Mouse (Mus musculus) CH12.LX (cell line): Measurements from ENCODE around the gene Pdlim5. TPM values are rescaled to one million over a fixed set of nuclear protein-coding genes. Genes with fewer than 3 reads are reported as not detected.

Source experiments
- DNase-seq: peaks from one replicate; pipeline ENCODE4 v3.0.0-alpha.2; 2013; ENCODE audit errors: extremely low read depth
- H3K27ac ChIP-seq: 2 replicates; pipeline ENCODE4 v1.5.1; 2012; ENCODE audit warnings: low read depth, mild to moderate bottlenecking, control low read depth, moderate library complexity; ENCODE audit not compliant: insufficient read depth
- H3K27me3 ChIP-seq: replicated peaks from 2 replicates; pipeline ENCODE3; 2012; ENCODE audit warnings: inconsistent platforms
- H3K36me3 ChIP-seq, 2 experiments: replicated peaks in 1 of 2; 2 replicates each; pipeline versions ENCODE3 to v1.6.1; 2012; ENCODE audit warnings: inconsistent platforms in 1 of 2, low read length in 1 of 2, mild to moderate bottlenecking in 1 of 2, mixed read lengths in 1 of 2, moderate library complexity in 1 of 2; ENCODE audit not compliant: control insufficient read depth in 1 of 2, insufficient read depth in 1 of 2
- H3K4me1 ChIP-seq, 2 experiments: 2 replicates each; pipeline ENCODE4 v1.6.1; 2012; ENCODE audit warnings: inconsistent platforms in 1 of 2, moderate library complexity in 1 of 2; ENCODE audit not compliant: insufficient read depth in 2 of 2, control insufficient read depth in 1 of 2
- H3K4me2 ChIP-seq: 2 replicates; pipeline ENCODE4 v1.6.1; 2012; ENCODE audit warnings: low read depth, mild to moderate bottlenecking, control low read depth; ENCODE audit not compliant: poor library complexity, insufficient read depth, severe bottlenecking
- H3K4me3 ChIP-seq, 3 experiments: fragments of 150-350 bp in 1 of 3; sonication (generic) in 1 of 3; replicated peaks in 1 of 3; 2 replicates each; pipeline versions ENCODE3 to v1.5.1; 2011 to 2012; ENCODE audit warnings: low read depth in 2 of 3, low read length in 2 of 3, mild to moderate bottlenecking in 2 of 3, moderate library complexity in 2 of 3, control low read depth in 1 of 3, improper control_type of control experiment in 1 of 3, inconsistent platforms in 1 of 3, mixed read lengths in 1 of 3; ENCODE audit not compliant: poor library complexity in 1 of 3
- H3K79me2 ChIP-seq: replicated peaks from 2 replicates; pipeline ENCODE4 v1.6.1; 2012; ENCODE audit warnings: mild to moderate bottlenecking, moderate library complexity; ENCODE audit not compliant: control insufficient read depth, poor library complexity, insufficient read depth, severe bottlenecking; ENCODE audit errors: extremely low read depth
- H3K9ac ChIP-seq: 2 replicates; pipeline ENCODE4 v1.6.1; 2012; ENCODE audit warnings: low read depth, mild to moderate bottlenecking, control low read depth, moderate library complexity; ENCODE audit not compliant: insufficient read depth
- H3K9me3 ChIP-seq: replicated peaks from 2 replicates; pipeline ENCODE3; 2012; ENCODE audit warnings: low read length, inconsistent platforms, mixed read lengths
- BHLHE40 ChIP-seq: IDR thresholded peaks from 2 replicates; pipeline ENCODE4 v1.6.1; 2011; ENCODE audit warnings: mild to moderate bottlenecking, low read depth, low read length, improper control_type of control experiment
- CHD1 ChIP-seq: IDR thresholded peaks from 2 replicates; pipeline ENCODE4 v1.6.1; 2012; ENCODE audit warnings: low read depth, low read length, improper control_type of control experiment, inconsistent platforms
- CHD2 ChIP-seq: IDR thresholded peaks from 2 replicates; pipeline ENCODE4 v1.6.1; 2011; ENCODE audit warnings: low read length, improper control_type of control experiment
- CTCF ChIP-seq, 2 experiments: IDR thresholded peaks in 1 of 2; conservative IDR thresholded peaks in 1 of 2; 2 replicates each; pipeline ENCODE4 v1.5.1; 2011 to 2012; ENCODE audit warnings: low read depth in 2 of 2, low read length in 2 of 2, improper control_type of control experiment in 1 of 2, inconsistent platforms in 1 of 2, mild to moderate bottlenecking in 1 of 2, moderate library complexity in 1 of 2
- E2F4 ChIP-seq: IDR thresholded peaks from 2 replicates; pipeline ENCODE4 v1.6.1; 2011; ENCODE audit warnings: low read depth, low read length, improper control_type of control experiment; ENCODE audit not compliant: insufficient replicate concordance
- ELF1 ChIP-seq: IDR thresholded peaks from 2 replicates; pipeline ENCODE4 v1.6.1; 2014; ENCODE audit warnings: low read depth, mild to moderate bottlenecking, inconsistent platforms, low read length, improper control_type of control experiment
- EP300 ChIP-seq: IDR thresholded peaks from 2 replicates; pipeline ENCODE4 v1.6.1; 2011; ENCODE audit warnings: low read length, improper control_type of control experiment
- ETS1 ChIP-seq: conservative IDR thresholded peaks from 2 replicates; pipeline ENCODE4 v1.6.1; 2012; ENCODE audit warnings: low read depth, mild to moderate bottlenecking, inconsistent platforms, low read length, improper control_type of control experiment, moderate library complexity
- GABPA ChIP-seq: IDR thresholded peaks from 2 replicates; pipeline ENCODE4 v1.6.1; 2012; ENCODE audit warnings: low read depth, low read length, improper control_type of control experiment, inconsistent platforms; ENCODE audit not compliant: insufficient replicate concordance
- HCFC1 ChIP-seq: IDR thresholded peaks from 2 replicates; pipeline ENCODE4 v1.6.1; 2012; ENCODE audit warnings: low read depth, mild to moderate bottlenecking, inconsistent platforms, low read length, improper control_type of control experiment
- IRF4 ChIP-seq: IDR thresholded peaks from 2 replicates; pipeline ENCODE4 v1.6.1; 2014; ENCODE audit warnings: low read depth, mild to moderate bottlenecking, inconsistent platforms, low read length, improper control_type of control experiment
- JUN ChIP-seq: IDR thresholded peaks from 2 replicates; pipeline ENCODE4 v1.6.1; 2011; ENCODE audit warnings: low read depth, mild to moderate bottlenecking, low read length, improper control_type of control experiment, moderate library complexity; ENCODE audit not compliant: insufficient read depth
- JUND ChIP-seq: conservative IDR thresholded peaks from 2 replicates; pipeline ENCODE4 v1.6.1; 2011; ENCODE audit warnings: low read depth, low read length, improper control_type of control experiment
- KAT2A ChIP-seq: IDR thresholded peaks from 2 replicates; pipeline ENCODE4 v1.6.1; 2012; ENCODE audit warnings: low read length, improper control_type of control experiment, inconsistent platforms; ENCODE audit not compliant: insufficient replicate concordance
- MAFK ChIP-seq: IDR thresholded peaks from 2 replicates; pipeline ENCODE4 v1.6.1; 2011; ENCODE audit warnings: low read length, improper control_type of control experiment; ENCODE audit not compliant: insufficient replicate concordance
- MAX ChIP-seq: IDR thresholded peaks from 2 replicates; pipeline ENCODE4 v1.6.1; 2011; ENCODE audit warnings: low read length, improper control_type of control experiment
- MAZ ChIP-seq: IDR thresholded peaks from 2 replicates; pipeline ENCODE4 v1.6.1; 2012; ENCODE audit warnings: low read depth, mild to moderate bottlenecking, inconsistent platforms, low read length, improper control_type of control experiment, moderate library complexity
- MEF2A ChIP-seq: IDR thresholded peaks from 2 replicates; pipeline ENCODE4 v1.6.1; 2014; ENCODE audit warnings: low read depth, mild to moderate bottlenecking, inconsistent platforms, low read length, improper control_type of control experiment, borderline replicate concordance
- MXI1 ChIP-seq: IDR thresholded peaks from 2 replicates; pipeline ENCODE4 v1.6.1; 2011; ENCODE audit warnings: mild to moderate bottlenecking, low read depth, low read length, improper control_type of control experiment
- MYC ChIP-seq: IDR thresholded peaks from 2 replicates; pipeline ENCODE4 v1.6.1; 2011; ENCODE audit warnings: low read depth, mild to moderate bottlenecking, improper control_type of control experiment, low read length
- NELFE ChIP-seq: IDR thresholded peaks from 2 replicates; pipeline ENCODE4 v1.6.1; 2011; ENCODE audit warnings: low read depth, low read length, improper control_type of control experiment
- NRF1 ChIP-seq: IDR thresholded peaks from 2 replicates; pipeline ENCODE4 v1.6.1; 2014; ENCODE audit warnings: low read depth, mild to moderate bottlenecking, inconsistent platforms, low read length, improper control_type of control experiment, moderate library complexity
- PAX5 ChIP-seq: IDR thresholded peaks from 2 replicates; pipeline ENCODE4 v1.6.1; 2012; ENCODE audit warnings: low read length, inconsistent platforms, mixed read lengths
- POLR2A ChIP-seq: IDR thresholded peaks from 2 replicates; pipeline ENCODE4 v1.6.1; 2011; ENCODE audit warnings: low read depth, mild to moderate bottlenecking, improper control_type of control experiment, low read length
- POLR2AphosphoS2 ChIP-seq: IDR thresholded peaks from 2 replicates; pipeline ENCODE4 v1.6.1; 2011; ENCODE audit warnings: low read depth, low read length, improper control_type of control experiment
- RAD21 ChIP-seq: IDR thresholded peaks from 2 replicates; pipeline ENCODE4 v1.6.1; 2011; ENCODE audit warnings: low read depth, mild to moderate bottlenecking, low read length, improper control_type of control experiment, moderate library complexity
- RCOR1 ChIP-seq: conservative IDR thresholded peaks from 2 replicates; pipeline ENCODE4 v1.6.1; 2012; ENCODE audit warnings: low read depth, mild to moderate bottlenecking, inconsistent platforms, low read length, improper control_type of control experiment
- SIN3A ChIP-seq: IDR thresholded peaks from 2 replicates; pipeline ENCODE4 v1.6.1; 2012; ENCODE audit warnings: low read length, improper control_type of control experiment, inconsistent platforms
- SMC3 ChIP-seq: IDR thresholded peaks from 2 replicates; pipeline ENCODE4 v1.6.1; 2011; ENCODE audit warnings: low read depth, low read length, improper control_type of control experiment
- TBP ChIP-seq: conservative IDR thresholded peaks from 2 replicates; pipeline ENCODE4 v1.6.1; 2011; ENCODE audit warnings: low read depth, low read length, improper control_type of control experiment
- TCF12 ChIP-seq: IDR thresholded peaks from 2 replicates; pipeline ENCODE4 v1.6.1; 2014; ENCODE audit warnings: low read depth, mild to moderate bottlenecking, inconsistent platforms, low read length, improper control_type of control experiment
- UBTF ChIP-seq: IDR thresholded peaks from 2 replicates; pipeline ENCODE4 v1.6.1; 2012; ENCODE audit warnings: low read depth, mild to moderate bottlenecking, inconsistent platforms, low read length, improper control_type of control experiment, moderate library complexity
- USF1 ChIP-seq: IDR thresholded peaks from 2 replicates; pipeline ENCODE4 v1.6.1; 2014; ENCODE audit warnings: low read depth, mild to moderate bottlenecking, inconsistent platforms, low read length, improper control_type of control experiment
- USF2 ChIP-seq: conservative IDR thresholded peaks from 2 replicates; pipeline ENCODE4 v1.6.1; 2011; ENCODE audit warnings: low read depth, low read length, improper control_type of control experiment
- ZC3H11A ChIP-seq: IDR thresholded peaks from 2 replicates; pipeline ENCODE4 v1.6.1; 2012; ENCODE audit warnings: low read depth, mild to moderate bottlenecking, inconsistent platforms, low read length, improper control_type of control experiment
- ZKSCAN1 ChIP-seq: IDR thresholded peaks from 2 replicates; pipeline ENCODE4 v1.6.1; 2012; ENCODE audit warnings: low read depth, inconsistent platforms, low read length, improper control_type of control experiment, borderline replicate concordance
- ZMIZ1 ChIP-seq: IDR thresholded peaks from 2 replicates; pipeline ENCODE4 v1.6.1; 2012; ENCODE audit warnings: low read depth, mild to moderate bottlenecking, inconsistent platforms, low read length, improper control_type of control experiment
- ZNF384 ChIP-seq: IDR thresholded peaks from 2 replicates; pipeline ENCODE4 v1.6.1; 2012; ENCODE audit warnings: low read depth, low read length, improper control_type of control experiment, inconsistent platforms
- dilution Hi-C: fragments of 300-500 bp; cut with MboI; formaldehyde crosslinking; loops from 2 replicates; pipeline ENCODE4 v1.14.3; 2020; ENCODE audit warnings: low sequenced_read_pairs; ENCODE audit not compliant: extremely low pct_unique_long_range_greater_than_20kb, extremely low pct_ligation_motif_present
- in situ Hi-C: fragments of 300-500 bp; cut with MboI; formaldehyde crosslinking; loops from 3 replicates; pipeline ENCODE4 v1.14.3; 2019; ENCODE audit warnings: low sequenced_read_pairs, low pct_ligation_motif_present, low pct_unique_long_range_greater_than_20kb, mixed read lengths
- polyA plus RNA-seq: library from polyadenylated mRNA; unstranded; fragments of >175 nt; gene quantifications from 2 replicates; pipeline ENCODE4 v1.2.1, GENCODE M21; 2012; ENCODE audit warnings: low read depth; ENCODE audit not compliant: insufficient read length
- total RNA-seq, 2 experiments: library from RNA; depleted of rRNA; stranded (reverse); fragments of 300-350 nt in 1 of 2; fragments of >200 nt in 1 of 2; gene quantifications; 2 replicates each; pipeline ENCODE4 v1.2.3; 2012 to 2014

Gene Pdlim5
- total RNA-seq (2012; rRNA removed) (20.7 and 22.0 TPM in 2 replicates), total RNA-seq (2014; rRNA removed) (22.8 and 23.2 TPM in 2 replicates), polyA plus RNA-seq (22.8 and 24.6 TPM in 2 replicates)

DNA sequence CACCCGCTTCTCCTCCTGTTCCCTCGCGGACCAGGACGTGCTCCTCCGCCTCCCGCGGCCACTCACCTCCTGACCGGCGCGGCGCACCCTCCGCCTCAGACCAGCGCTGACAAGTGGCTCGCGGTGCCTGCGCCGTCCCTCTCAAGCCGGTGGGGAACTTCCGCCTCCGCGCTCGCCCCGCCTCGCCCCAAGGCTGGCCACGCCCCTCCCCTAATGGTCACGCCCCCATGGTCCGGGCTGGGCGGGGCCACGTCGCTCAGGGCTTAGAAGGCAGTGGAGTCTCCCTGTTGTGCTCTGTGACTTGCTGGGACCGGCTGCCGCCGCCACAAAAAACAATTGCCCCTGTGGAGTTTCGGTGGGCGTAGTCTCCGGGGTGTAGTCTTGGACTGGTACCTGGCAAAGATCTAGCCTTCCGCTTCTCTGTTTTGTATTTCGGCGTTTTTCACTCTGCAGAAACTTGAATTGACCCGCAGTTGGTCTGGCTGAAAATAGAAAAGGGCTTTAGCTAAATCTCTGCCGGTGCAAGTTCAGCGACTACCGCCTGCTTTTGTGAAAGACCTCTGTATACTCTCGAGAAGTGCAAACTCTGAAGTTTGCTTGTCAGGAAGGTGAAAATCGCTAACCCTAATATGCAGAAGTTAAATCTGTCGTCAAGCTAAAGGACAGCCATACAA lies at the start of gene Pdlim5:
Gene Pdlim5 (minus strand): TSS at position 177 of the 674 bp plus-strand sequence.
- Histone ChIP-seq H3K4me1 (peaks cover 8 to 21% of the 10 kb centered on the region in 2 experiments; a peak in 3 of 4 replicates), H3K79me2 (no peaks in the 10 kb centered on the region), H3K9ac (peak within 1 kb of the TSS; percentile 57), H3K27me3 (no peaks in the 10 kb centered on the region), H3K4me2 (peak within 1 kb of the TSS; percentile 96), H3K36me3 (peaks cover 0 to 2% of the 10 kb centered on the region in 2 experiments), H3K27ac (peak within 1 kb of the TSS; percentile 50), H3K9me3 (no peaks in the 10 kb centered on the region), H3K4me3 (peak within 1 kb of the TSS; percentile 72 to 76 (median 76))
- dilution Hi-C loops (no loop called here), in situ Hi-C loops (no loop called here)
- DNase-seq = peak; percentile 94
- TF ChIP-seq USF2 = no peak
- peak; percentile 83 for TF ChIP-seq SIN3A
- no peak for TF ChIP-seq KAT2A
- TF ChIP-seq NELFE = peak; percentile 98
- peak; percentile 73 for TF ChIP-seq NRF1
- no peak for TF ChIP-seq RCOR1
- TF ChIP-seq CTCF (conservative IDR thresholded peaks at IDR 0.05 in 1 of 2, IDR thresholded peaks at IDR 0.05 in 1 of 2; ENCODE audit: low read depth in 2 of 2, low read length in 2 of 2) = no peak
- TF ChIP-seq MXI1 = peak; percentile 89
- peak; percentile 71; the same call in 1 of the 2 replicates for TF ChIP-seq MEF2A
- TF ChIP-seq SMC3 = 0 out of 2 replicates have a peak, but pooled peaks have one; percentile 0
- peak; percentile 93 for TF ChIP-seq TCF12
- no peak for TF ChIP-seq ZKSCAN1
- peak; percentile 66 for TF ChIP-seq HCFC1
- TF ChIP-seq EP300 = no peak
- TF ChIP-seq MYC = no peak
- TF ChIP-seq UBTF = 0 out of 2 replicates have a peak, but pooled peaks have one; percentile 68
- no peak; the same call in 1 of the 2 replicates for TF ChIP-seq RAD21
- TF ChIP-seq ZNF384 = no peak
- TF ChIP-seq IRF4 = peak; percentile 74; the same call in 1 of the 2 replicates
- TF ChIP-seq PAX5 = no peak
- peak; percentile 95 for TF ChIP-seq ELF1
- no peak for TF ChIP-seq MAFK
- TF ChIP-seq ZMIZ1 = peak; percentile 97
- TF ChIP-seq CHD1 = 0 out of 2 replicates have a peak, but pooled peaks have one; percentile 80
- TF ChIP-seq JUN = no peak
- TF ChIP-seq POLR2A = peak; percentile 98
- TF ChIP-seq GABPA = no peak
- TF ChIP-seq MAX = 0 out of 2 replicates have a peak, but pooled peaks have one; percentile 0
- no peak for TF ChIP-seq TBP
- TF ChIP-seq ZC3H11A = no peak
- no peak for TF ChIP-seq JUND
- no peak; the same call in 1 of the 2 replicates for TF ChIP-seq ETS1
- no peak for TF ChIP-seq E2F4
- TF ChIP-seq USF1 = peak; percentile 27; the same call in 1 of the 2 replicates
- peak; percentile 85; the same call in 1 of the 2 replicates for TF ChIP-seq POLR2AphosphoS2
- TF ChIP-seq BHLHE40 = no peak; the same call in 1 of the 2 replicates
- TF ChIP-seq CHD2 = no peak
- TF ChIP-seq MAZ = no peak; the same call in 1 of the 2 replicates
